Mouse (Mus musculus) spleen, postnatal 36 days (tissue): Measurements from ENCODE around the gene Sult1e1.

Experiments
- DNase-seq, 2 experiments: peaks; one replicate each; pipeline ENCODE4 v3.0.0; 2022; ENCODE audit warnings: low spot score in 2 of 2, mixed read lengths in 1 of 2

Sult1e1 gene

DNA sequence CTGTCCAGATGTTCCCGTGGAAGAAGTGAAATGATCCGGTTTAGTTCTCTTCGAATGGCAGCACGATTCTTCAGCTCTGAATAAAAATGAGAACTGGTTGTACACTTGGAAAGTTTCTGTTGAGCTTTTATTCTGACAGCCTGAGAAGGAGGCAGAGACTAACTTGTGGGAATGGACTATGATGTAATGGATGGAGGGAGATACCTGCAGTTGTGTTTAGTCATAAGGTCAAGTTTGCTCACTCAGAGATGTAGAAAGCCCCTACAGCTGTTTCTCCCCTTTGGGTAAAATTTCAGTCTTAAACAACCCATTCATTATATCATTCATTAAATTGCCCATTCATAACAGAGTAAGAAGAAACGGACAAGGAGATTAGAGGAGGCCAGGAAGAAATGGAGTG, at the start of gene Sult1e1:
Gene Sult1e1, minus strand, starts transcription at position 101 of the 400 bp plus-strand sequence.
- no peak for DNase-seq

DNA sequence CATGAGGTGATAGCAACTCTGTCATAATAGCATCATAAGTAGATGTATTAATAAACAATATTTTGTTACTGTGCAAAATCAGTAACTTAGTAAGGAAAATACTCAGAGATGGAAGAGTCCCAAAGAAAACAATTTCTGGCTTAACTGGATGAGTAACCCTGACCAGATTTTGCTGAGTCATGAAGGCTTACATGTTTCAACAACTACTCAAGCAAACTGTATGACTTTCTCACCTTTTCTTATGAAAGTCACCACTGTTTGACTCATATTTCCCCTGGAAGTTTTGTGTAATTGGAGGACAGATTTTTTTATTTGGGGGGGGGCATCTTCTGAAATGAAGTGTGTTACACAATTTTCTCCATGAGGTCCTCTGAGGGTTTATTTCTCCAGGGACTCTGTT, 31.3 kb upstream of the Sult1e1 start:
- DNase-seq: no peak

DNA sequence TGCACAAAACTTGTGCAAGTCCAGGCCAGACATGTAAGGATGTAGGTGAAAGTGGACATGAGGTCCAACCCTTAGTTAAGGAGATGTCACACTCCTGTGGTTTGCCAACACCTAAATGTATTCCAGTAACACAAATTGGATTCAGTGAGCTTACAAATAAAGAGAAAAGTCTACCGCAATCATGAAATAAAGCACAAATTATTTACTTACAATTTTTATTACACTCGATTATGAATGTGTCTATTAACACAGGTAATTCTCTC, 23.7 kb upstream of the Sult1e1 start:
- DNase-seq: no peak

DNA sequence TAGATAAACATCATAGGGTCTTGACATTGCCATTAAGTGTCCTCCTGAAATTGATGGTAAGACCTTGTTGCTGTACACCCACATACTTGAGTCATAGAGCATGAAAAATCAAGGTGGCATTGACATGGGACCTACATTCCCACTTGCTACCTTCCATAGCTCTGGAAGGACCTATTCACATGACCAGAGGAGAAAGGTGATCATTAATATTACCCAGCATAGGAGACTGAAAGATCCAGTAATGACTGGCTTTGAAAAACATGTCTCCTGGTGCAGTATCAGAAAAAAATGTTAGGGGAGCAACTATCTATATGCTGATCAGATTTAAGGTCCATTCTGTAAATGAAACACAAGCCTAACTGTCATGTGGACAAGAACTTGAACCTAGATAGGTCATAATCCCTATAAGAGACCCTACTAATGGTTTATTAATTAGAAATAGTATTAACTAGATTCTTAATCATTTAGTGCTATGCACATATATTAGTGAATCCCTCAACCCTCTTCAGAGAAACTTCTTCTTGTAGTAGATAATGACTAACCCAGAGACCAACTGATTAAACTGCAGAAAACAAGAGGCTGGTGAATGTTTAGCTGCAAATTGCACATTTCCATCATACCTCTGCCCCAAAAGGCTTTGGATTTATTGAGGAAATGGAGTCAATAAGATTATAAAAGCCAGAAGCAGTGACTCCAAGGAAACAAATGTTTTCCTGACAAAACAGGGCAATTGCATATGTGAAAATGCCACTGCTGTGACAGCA, 23.2 kb upstream of the Sult1e1 start:
- DNase-seq: no peak

DNA sequence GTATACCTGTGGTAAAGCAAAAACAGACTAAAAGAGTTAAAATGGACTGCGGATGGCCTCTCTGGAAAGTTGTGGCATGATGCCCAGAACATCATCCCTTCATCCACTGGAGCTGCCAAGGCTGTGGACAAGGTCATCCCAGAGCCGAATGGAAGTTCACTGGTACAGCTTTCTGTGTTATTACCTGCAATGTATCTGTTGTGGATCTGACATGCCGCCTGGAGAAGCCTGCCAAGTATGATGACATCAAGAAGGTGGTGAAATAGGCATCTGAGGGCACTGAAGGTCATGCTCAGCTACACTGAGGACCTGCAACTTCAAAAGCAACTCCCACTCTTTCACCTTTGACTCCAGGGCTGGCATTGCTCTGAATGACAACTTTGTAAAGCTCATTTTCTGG, 9.6 kb upstream of the Sult1e1 start:
- DNase-seq: no peak

DNA sequence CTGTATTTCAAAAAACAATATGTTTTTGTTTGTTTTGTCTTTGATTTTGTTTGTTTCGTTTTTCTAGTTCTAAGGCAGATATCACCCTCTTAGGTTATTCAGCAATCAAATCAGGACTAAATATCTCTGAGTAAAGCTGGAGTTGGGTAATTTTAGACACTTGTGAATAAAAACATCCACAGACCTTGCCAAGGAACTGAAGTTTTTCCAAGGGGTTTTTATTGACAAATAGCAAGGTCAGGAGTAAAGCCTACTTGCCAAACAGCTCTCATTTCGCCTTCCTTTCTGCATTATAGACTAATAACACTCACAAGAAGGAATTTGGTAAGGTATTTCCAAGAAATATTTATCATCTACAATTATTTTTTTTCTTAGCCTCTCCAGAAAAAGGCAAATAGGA, 6.5 kb upstream of the Sult1e1 start:
- no peak for DNase-seq

DNA sequence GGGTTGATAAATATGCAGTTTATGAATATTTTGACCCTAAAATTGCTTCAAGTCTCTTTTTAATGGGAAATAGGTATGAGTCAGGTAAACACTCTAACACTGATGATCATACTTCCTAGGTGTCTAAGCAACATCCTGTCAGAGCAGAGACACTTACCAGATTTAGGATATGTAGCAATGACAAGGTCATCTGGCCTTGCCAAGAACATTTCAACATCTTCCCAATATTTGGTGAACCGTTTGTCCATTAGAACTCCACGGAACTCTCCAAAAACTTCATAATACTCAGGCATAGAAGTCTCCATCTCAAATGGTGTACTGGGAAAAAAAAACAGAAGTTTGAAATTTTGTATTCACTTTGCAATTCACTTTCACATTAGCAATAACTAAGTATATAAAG, 1.5 kb downstream of the Sult1e1 start:
- no peak for DNase-seq

DNA sequence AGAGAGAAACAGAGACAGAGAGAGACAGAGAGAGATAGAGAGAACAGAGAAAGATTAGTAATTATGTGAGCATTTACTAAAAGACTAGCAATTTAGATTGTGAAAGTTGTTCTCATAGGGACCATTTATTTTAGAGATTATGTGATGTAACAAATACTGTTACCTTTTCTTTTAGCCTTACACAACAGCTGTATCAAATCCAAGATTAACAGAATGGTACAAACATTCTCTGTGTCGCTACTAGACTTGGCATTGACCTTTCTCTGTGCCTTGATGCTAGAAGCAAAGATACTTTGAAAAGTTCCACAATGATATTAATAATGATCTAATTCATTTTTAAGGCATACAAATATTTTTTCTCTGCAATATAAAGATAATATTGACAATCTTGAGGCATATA, 11.0 kb downstream of the Sult1e1 start:
- no peak for DNase-seq

DNA sequence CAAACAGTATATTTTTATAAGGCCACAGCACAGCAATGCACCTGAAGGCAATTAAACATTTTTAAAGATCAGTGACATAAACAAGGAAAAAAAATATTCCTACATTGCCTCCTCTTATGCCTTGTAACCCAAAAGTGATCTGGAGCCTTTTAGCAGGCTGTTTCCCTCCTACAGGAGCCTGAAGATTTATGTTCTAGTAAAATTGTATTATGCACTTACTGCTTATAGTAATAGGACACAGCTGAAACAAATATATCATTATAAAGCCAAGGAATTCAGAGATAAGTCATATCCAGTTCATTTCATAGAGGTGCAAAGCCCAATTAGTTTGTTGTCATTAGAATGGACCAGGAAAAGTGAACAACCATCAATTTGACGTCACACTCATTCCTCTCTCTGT, 17.2 kb downstream of the Sult1e1 start:
- DNase-seq: no peak

DNA sequence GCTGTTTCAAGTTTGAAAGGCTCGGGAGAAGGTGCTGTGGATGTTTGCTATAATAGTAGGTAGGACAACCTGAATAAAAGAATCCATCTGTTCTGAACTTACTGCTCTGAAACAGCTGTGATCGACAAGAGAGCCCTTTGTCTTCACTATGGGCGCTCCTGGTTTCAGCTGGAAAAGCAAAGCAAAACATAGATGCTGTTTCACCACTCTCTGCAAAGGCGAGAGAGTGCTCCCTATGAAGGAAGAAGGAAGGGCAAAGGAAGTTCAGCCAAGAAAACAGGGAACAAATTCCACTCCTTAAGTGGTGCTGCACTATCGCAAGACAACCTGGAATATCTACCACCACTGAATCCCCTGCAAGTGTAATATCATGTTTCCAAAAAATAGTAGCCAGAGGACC, 17.9 kb downstream of the Sult1e1 start:
- no peak for DNase-seq

DNA sequence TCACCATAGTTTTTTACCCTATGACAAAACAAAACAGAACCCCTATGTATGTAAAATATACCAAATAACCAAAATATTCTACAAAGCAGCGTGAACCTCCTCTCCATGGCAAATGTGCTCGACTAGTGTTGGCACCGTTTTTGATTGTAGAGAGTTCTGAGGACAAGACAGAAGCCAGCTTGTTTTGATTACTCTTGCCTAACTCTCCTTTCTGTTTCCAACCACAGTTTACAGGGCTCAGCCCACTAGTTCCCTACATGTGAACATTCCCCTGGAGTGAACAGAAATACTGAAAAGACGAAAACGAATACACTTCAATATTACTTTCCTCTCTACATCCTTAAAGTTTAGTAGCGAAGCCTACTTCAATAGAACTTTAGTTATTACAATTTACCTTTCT, 18.6 kb downstream of the Sult1e1 start:
- DNase-seq: no peak

DNA sequence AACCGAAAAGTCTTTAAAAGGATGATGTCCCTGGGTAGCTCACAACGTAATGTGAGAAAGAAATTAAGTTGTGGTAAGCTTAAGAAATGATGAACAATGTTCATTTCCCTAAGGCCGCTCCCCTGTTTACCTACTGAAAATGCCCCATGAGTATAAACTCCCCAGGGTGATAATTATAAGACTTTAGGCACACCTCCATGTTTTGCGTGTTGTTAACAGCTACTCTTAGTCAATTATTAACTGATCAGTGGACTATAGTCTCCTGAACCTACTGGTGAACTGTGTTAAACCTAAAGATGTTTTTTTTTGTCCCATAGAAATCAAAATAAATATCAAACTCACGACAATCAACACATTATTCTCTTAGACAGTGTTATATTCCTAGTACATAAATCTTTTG, 22.5 kb downstream of the Sult1e1 start, which contains the start of gene Sult1d1:
Gene Sult1d1, minus strand, starts transcription at position 183 of the 400 bp plus-strand sequence.
- no peak for DNase-seq

DNA sequence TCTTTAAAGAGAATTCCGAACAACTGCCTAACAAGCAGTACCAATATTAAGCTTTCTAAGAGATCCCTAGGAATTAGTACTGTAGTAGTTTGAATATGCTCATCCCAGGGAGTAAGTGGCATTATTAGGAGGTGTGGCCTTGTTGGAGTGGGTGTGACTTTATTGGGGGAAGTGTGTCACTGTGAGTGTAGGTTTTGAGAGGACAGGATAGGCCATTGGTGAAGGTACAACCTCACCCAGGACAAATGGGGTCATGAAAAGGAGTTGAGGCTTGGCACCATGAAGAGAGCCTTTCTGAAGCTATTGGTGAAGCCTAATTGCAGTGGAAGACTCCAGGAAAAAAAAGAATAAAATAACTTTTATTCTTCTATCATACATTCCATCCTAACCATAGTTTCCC, 24.1 kb downstream of the Sult1e1 start:
- DNase-seq: no peak

DNA sequence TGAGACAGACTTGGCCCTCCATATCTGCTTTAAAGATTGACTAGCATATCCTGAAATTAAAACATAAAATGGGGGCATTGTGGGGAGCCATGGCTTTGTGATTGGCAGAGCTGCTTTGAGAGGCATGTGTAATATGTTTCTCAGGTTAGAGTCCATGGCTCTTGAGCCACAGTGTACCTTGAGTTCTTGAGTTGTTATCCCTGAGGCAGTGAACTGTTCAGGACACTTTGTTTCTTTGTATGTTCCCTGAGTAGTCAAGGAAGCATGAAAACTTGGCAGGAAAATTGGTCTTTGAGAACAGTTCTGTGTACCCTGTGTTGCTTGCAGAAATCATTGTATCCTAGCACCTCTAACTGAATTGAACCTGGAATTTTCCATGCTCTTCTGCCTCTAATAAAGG, 28.4 kb downstream of the Sult1e1 start:
- DNase-seq: no peak

DNA sequence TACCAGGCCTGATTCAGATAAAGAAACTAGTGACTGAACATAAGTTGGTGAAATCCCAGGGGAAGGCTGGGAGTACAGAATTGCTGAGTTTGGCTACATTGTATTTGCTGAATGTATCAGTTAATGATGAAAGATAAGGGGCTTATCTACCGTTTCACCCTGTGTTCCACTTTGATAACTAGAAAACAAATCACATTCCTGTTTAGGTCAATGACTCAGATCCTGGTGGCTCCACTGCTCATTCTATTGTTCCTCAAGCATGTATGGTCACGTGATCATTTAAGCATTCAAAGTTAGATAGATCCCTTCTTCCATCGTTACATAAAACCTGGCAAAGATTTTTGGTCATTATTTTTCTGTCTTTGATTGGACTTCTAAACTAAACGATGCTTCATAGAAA, 28.9 kb downstream of the Sult1e1 start:
- no peak for DNase-seq

DNA sequence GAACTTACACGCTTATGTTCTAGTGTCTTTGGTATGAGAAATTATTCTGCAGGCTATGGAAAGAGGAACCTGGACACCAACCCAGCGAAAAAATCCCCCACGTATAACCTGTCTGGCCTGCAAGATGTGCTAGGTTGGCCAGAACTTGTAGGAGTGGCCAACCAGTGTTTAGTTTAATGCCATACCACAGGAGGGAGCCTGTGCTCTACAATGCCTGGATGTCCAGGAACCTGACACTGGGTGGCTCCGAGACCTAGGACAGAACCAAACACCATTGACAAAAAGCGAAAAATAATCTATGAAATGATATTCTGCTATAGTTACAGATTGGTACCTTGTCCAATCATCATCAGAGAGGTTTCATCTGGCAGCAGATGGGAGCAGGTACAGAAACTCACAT, 31.2 kb downstream of the Sult1e1 start:
- no peak for DNase-seq

DNA sequence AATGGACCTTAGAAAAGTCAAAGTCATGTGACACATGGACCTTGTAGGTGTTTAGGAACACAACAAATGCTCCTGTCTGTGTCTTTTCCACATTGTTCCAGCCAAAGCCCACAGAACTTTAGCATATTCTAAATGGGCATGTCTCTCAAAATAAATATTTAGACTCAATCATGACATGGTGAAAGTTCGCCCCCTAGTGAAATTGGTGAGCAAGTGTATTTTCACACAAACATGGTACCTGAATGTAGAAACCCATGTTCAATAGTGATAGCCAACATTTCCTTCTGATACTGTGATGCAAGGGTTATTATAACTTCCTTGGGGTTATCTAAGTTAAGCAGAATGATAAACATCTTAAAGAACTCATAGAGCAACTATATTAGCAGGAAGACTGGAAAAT, 40.5 kb downstream of the Sult1e1 start:
- no peak for DNase-seq

DNA sequence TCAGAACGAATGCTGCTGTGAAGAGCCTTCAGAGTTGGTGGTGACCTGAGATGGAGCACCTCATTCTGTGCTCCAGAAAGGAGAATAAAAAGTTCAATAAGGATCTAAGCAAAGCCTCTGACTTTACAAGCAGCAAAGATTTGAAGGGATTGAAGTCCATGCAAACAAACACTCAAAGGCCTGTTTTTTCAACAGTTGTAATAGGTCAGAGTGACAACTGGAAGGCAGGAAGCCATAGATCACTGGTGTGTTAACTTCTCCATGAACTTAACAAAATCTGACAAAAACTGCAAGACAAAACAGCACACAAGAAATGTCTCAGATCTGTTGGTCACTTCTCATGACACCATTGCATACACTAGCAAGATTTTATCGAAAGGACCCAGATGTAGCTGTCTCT, 53.3 kb downstream of the Sult1e1 start, which contains the start of gene Sult1b1:
Gene Sult1b1, minus strand, starts transcription at position 85 of the 400 bp plus-strand sequence.
- no peak for DNase-seq

DNA sequence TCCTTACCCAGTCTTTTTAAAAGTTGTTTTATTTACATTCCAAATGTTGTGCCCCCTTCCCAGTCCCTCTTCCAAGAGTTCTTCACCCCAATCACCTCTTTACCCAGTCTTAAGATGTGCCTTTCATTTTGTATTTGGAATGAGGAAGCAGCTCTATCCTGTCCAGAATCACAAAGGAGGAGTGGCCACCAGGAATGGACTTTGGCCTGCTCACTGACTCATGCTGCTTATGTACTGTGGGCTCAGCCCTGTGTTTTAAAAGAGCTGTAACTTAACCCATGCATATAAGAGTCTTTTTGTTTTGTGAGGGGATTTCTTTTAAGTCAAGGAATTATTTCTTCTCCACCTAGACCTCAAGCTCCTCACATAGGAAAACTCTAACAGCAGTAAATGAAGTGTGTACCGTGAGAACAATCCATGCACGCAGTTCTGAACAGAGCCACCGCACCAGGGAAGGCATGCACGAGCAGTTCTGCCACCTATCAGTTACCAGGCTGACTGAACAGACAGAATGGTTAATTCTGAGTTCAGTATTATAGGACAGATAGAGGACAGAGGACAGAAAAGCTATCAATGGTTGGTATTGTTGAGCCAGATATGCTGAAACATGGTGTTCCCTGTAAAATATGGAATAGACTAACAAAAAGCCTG, 55.3 kb downstream of the Sult1e1 start:
- DNase-seq: no peak

DNA sequence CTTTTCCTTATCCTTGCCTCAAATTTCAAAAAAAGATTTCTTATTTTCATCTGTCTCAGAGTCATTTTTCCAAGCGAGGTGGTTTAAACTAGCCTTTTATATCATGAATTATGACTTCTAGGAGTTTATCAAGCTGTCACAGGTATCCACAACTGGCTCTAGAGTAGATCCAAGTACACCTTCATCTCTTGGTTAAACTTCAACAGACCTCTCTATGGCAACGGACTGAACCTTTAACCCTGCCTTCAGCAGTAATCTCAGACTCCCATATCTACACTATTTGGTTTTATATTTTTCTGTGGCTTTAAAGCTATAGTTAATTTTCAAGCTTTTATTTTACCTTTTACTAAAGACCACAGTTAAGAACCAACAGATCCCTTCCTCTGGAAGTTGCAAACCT, 59.1 kb downstream of the Sult1e1 start:
- DNase-seq: no peak
